Mouse (Mus musculus): ENCODE results near the gene Dennd2a.

- no peak for TF ChIP-seq CTCF (IDR thresholded peaks at IDR 0.05; ENCODE audit: extremely low read depth, insufficient read depth, insufficient read length, insufficient replicate concordance)
- TF ChIP-seq POLR2A (IDR thresholded peaks at IDR 0.05; ENCODE audit: low read depth, low read length), result no peak
Observed at GRCm38 (mm10) chr6:39607365-39607764, 49.7 kb upstream of the Dennd2a start.

Data from spleen, adult 2 months (tissue).